Mouse (Mus musculus): ENCODE measurements around the gene Nfia. TPM values are rescaled to one million over a fixed set of nuclear protein-coding genes. Genes with fewer than 3 reads are reported as not detected.

Gene Nfia
- polyA plus RNA-seq, 1 experiment from 2014 or later = 49.2 TPM

DNA sequence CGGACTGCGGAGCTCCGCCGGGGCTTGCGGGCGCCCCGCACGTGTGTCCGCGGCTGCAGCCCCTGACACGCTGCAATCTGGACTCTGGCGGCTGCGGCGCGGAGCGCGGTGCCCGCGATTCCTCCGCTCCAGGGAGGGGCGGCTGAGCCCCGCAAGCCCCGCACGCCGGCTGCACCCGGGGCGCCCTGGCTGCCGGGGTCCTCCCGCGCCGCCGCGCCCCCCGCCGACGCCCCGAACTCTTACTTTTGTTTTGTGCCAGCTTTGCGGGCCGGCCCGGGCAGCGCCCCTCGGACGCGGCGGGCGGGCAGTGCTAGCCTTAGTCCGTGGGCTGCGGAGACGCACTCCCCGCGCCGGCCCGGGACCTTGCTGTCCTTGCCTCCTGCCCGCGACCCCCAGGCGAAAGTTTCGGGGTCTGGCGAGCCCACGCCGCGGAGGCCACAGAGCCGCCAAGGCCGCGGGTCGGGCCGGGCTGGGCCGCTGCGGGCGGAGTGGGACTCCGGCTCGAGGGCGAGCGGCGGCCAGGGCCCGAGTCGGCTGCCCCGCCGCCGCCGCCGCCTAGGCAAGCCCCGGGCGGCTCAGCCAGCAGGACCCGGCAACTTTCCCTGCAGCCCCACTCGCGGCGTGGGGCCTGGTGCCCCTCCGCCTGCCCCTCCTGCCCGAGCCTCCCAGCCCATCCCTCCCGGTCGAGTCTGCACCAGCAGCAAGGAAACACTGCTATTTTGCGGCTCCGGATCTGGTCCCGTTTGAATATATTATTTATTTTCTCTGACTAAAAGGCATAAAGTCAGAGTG lies 5.9 kb downstream of the Nfia start:
- Histone ChIP-seq H3K9ac (peak overlapping the region; percentile 93), H3K36me3 (replicated peaks; ENCODE audit: control insufficient read depth, insufficient read depth) (peaks cover 6% of the 10 kb centered on the region), H3K9me3 (ENCODE audit: control insufficient read depth, low read length) (no peaks in the 10 kb centered on the region), H3K27ac (peak overlapping the region; percentile 92), H3K27me3 (ENCODE audit: control insufficient read depth, insufficient read depth, low read length) (peaks cover 25% of the 10 kb centered on the region; the same call in 1 of the 2 replicates), H3K4me2 (replicated peaks) (peak overlapping the region; percentile 92), H3K4me1 (replicated peaks; ENCODE audit: control insufficient read depth, insufficient read depth, low read length) (0 out of 2 replicates have a peak, but pooled peaks cover 7% of the 10 kb centered on the region), H3K4me3 (replicated peaks; ENCODE audit: low read length) (peak overlapping the region; percentile 88)
- ATAC-seq (ENCODE audit: low FRiP score) (peak; percentile 5; the same call in 1 of the 2 replicates), DNase-seq (ENCODE audit: low spot score) (no peak)
- under 1% methylated on average over 86 of the region's 94 CpGs for WGBS

DNA sequence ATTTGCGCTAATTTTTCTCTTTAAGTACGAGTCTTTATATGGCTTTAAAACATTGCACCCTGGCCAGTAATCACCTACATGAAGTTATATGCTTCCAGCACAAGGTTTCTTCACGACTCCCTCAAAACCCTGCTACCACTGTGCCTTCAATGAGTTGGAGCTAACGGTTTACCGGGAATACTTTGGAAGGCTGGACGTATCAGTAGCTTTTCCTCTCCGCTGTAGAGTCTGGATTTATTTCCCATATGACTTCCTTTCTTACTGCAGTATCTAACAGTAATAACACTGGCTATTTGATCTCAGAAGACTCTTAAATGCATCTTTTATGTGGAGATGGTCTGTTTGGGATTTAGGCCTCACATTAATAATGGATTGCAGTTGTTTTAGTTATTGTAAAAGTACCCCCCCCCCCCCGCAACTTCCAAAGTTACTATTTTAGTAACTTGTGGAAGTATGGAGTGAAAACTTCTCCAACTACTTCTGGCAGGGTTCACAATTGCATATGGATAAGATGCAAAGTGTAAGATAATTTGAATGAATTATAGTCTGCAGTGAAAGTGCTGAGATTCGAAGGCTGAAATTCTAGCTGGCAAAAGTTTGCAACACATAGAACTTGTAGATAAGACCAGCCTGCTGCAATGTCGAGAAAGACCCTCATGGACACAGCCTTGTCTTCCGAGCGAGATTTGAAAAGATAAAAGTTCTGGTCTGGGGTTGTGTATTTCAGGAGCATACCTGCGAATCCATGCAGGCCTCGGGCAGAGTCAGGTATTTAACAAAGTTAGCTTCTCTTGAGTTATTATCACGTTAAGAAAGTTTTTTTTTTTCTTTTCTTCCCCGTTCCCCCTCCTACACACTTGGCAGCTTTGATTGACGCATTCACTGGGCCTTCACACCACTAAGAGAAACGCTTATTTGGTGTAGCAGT lies 6.7 kb downstream of the Nfia start:
- H3K4me2 ChIP-seq (replicated peaks) = peak overlapping the region; percentile 92
- H3K4me3 ChIP-seq (replicated peaks; ENCODE audit: low read length) = peak overlapping the region; percentile 88
- DNase-seq (ENCODE audit: low spot score) (no peak), ATAC-seq (ENCODE audit: low FRiP score) (no peak)
- WGBS = 7% methylated on average over 18 of the region's 18 CpGs
- H3K27ac ChIP-seq = peak overlapping the region; percentile 92
- H3K4me1 ChIP-seq (replicated peaks; ENCODE audit: control insufficient read depth, insufficient read depth, low read length) = 0 out of 2 replicates have a peak, but pooled peaks cover 7% of the 10 kb centered on the region
- H3K36me3 ChIP-seq (replicated peaks; ENCODE audit: control insufficient read depth, insufficient read depth) = peaks cover 11% of the 10 kb centered on the region
- peaks cover 25% of the 10 kb centered on the region; the same call in 1 of the 2 replicates for H3K27me3 ChIP-seq (ENCODE audit: control insufficient read depth, insufficient read depth, low read length)
- peak overlapping the region; percentile 93 for H3K9ac ChIP-seq
- no peaks in the 10 kb centered on the region for H3K9me3 ChIP-seq (ENCODE audit: control insufficient read depth, low read length)

GRCm38 (mm10) chr4:97780024-97780423 lies 7.5 kb downstream of the Nfia start:
- peak overlapping the region; percentile 92 for H3K4me2 ChIP-seq (replicated peaks)
- DNase-seq (ENCODE audit: low spot score) = no peak
- H3K4me3 ChIP-seq (replicated peaks; ENCODE audit: low read length) = peak overlapping the region; percentile 88
- H3K27ac ChIP-seq = peak overlapping the region; percentile 92
- 30% methylated on average over 7 of the region's 7 CpGs for WGBS
- H3K4me1 ChIP-seq (replicated peaks; ENCODE audit: control insufficient read depth, insufficient read depth, low read length) = 0 out of 2 replicates have a peak, but pooled peaks cover 9% of the 10 kb centered on the region
- peak overlapping the region; percentile 93 for H3K9ac ChIP-seq
- H3K27me3 ChIP-seq (ENCODE audit: control insufficient read depth, insufficient read depth, low read length) = peaks cover 20% of the 10 kb centered on the region; the same call in 1 of the 2 replicates
- H3K9me3 ChIP-seq (ENCODE audit: control insufficient read depth, low read length) = no peaks in the 10 kb centered on the region
- H3K36me3 ChIP-seq (replicated peaks; ENCODE audit: control insufficient read depth, insufficient read depth) = peaks cover 11% of the 10 kb centered on the region
- no peak for ATAC-seq (ENCODE audit: low FRiP score)

DNA sequence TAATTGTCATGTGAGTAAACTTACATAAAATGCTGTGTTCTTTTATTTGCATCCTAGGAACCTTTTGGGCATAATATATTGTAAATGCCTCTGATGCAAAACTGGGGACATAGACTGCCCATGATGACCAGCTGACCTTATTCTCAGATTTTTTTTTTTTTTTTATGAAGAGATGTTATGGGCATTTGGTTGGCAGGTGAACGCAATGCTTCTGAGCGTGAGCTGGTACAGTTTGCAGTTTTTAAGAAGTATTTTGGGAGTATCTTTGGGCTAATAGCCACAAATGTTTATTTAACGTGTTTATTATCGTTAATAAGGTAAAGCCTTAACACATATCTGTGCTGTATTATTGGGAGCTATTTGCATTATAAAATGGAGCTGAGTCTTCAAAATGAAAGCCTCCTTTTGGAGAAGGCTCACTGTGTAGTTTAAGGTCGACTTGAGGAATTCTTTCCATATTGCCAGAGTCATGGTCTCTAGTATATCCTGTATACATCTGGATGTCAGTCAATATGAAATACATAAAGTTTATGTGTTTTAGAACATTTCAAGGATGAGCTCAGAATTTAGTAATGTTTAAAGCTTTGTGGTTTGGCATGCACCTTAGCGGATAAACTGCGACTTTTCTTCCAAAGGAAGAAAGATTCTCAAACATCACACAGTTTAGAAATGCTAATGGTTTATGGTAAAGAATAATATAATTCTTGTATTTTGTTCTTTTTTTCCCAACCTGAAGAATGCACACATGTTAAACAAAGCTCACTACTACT lies 8.3 kb downstream of the Nfia start:
- no peak for DNase-seq (ENCODE audit: low spot score)
- Histone ChIP-seq H3K4me3 (replicated peaks; ENCODE audit: low read length) (peak overlapping the region; percentile 88), H3K9ac (peak overlapping the region; percentile 47), H3K4me1 (replicated peaks; ENCODE audit: control insufficient read depth, insufficient read depth, low read length) (0 out of 2 replicates have a peak, but pooled peaks cover 9% of the 10 kb centered on the region), H3K36me3 (replicated peaks; ENCODE audit: control insufficient read depth, insufficient read depth) (peaks cover 11% of the 10 kb centered on the region), H3K9me3 (ENCODE audit: control insufficient read depth, low read length) (no peaks in the 10 kb centered on the region), H3K4me2 (replicated peaks) (peak overlapping the region; percentile 92), H3K27me3 (ENCODE audit: control insufficient read depth, insufficient read depth, low read length) (peaks cover 12% of the 10 kb centered on the region; the same call in 1 of the 2 replicates), H3K27ac (no peak overlapping the region)
- ATAC-seq (ENCODE audit: low FRiP score) = no peak
- WGBS = 69% methylated on average over 7 of the region's 7 CpGs

DNA sequence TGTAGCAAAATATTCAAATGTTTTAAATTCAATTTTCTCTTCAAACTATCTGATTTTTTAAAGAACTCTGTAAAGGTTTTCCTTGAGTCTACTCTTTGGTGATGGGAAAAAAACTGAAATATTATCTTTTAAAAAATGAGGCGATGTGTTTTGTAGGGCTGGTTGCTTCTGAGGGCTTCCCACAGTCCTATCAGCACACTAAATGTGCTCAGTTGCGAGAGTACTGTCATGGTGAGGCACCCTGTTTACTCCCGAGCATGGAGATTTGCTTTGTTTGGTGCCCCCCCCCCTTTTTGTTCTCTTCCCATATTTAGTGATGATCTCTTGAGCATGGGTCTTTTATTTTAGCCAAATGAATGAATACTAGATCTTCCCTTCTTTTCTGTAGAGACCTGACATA lies 9.5 kb downstream of the Nfia start:
- H3K4me1 ChIP-seq (replicated peaks; ENCODE audit: control insufficient read depth, insufficient read depth, low read length) = peaks cover 9% of the 10 kb centered on the region; the same call in 1 of the 2 replicates
- no peak for ATAC-seq (ENCODE audit: low FRiP score)
- H3K27me3 ChIP-seq (ENCODE audit: control insufficient read depth, insufficient read depth, low read length) = peaks cover 8% of the 10 kb centered on the region; the same call in 1 of the 2 replicates
- no peak overlapping the region for H3K27ac ChIP-seq
- H3K36me3 ChIP-seq (replicated peaks; ENCODE audit: control insufficient read depth, insufficient read depth) = peaks cover 11% of the 10 kb centered on the region
- WGBS = 82% methylated on average over 3 of the region's 3 CpGs
- peak overlapping the region; percentile 7; the same call in 1 of the 2 replicates for H3K4me3 ChIP-seq (replicated peaks; ENCODE audit: low read length)
- DNase-seq (ENCODE audit: low spot score) = no peak
- H3K9ac ChIP-seq = peak overlapping the region; percentile 31; the same call in 1 of the 2 replicates
- peak overlapping the region; percentile 36 for H3K4me2 ChIP-seq (replicated peaks)
- H3K9me3 ChIP-seq (ENCODE audit: control insufficient read depth, low read length) = no peaks in the 10 kb centered on the region

- ATAC-seq (ENCODE audit: low FRiP score) = no peak
- Histone ChIP-seq H3K36me3 (replicated peaks; ENCODE audit: control insufficient read depth, insufficient read depth) (peaks cover 11% of the 10 kb centered on the region), H3K27me3 (ENCODE audit: control insufficient read depth, insufficient read depth, low read length) (peaks cover 8% of the 10 kb centered on the region; the same call in 1 of the 2 replicates), H3K9ac (no peak overlapping the region; the same call in 1 of the 2 replicates), H3K4me3 (replicated peaks; ENCODE audit: low read length) (no peak overlapping the region), H3K4me1 (replicated peaks; ENCODE audit: control insufficient read depth, insufficient read depth, low read length) (peaks cover 11% of the 10 kb centered on the region; the same call in 1 of the 2 replicates), H3K4me2 (replicated peaks) (peak overlapping the region; percentile 36), H3K9me3 (ENCODE audit: control insufficient read depth, low read length) (no peaks in the 10 kb centered on the region), H3K27ac (no peak overlapping the region)
- 80% methylated on average over 6 of the region's 6 CpGs for WGBS
- DNase-seq (ENCODE audit: low spot score) = no peak
Measured at GRCm38 (mm10) chr4:97782497-97782896, 10.0 kb downstream of the Nfia start.

DNA sequence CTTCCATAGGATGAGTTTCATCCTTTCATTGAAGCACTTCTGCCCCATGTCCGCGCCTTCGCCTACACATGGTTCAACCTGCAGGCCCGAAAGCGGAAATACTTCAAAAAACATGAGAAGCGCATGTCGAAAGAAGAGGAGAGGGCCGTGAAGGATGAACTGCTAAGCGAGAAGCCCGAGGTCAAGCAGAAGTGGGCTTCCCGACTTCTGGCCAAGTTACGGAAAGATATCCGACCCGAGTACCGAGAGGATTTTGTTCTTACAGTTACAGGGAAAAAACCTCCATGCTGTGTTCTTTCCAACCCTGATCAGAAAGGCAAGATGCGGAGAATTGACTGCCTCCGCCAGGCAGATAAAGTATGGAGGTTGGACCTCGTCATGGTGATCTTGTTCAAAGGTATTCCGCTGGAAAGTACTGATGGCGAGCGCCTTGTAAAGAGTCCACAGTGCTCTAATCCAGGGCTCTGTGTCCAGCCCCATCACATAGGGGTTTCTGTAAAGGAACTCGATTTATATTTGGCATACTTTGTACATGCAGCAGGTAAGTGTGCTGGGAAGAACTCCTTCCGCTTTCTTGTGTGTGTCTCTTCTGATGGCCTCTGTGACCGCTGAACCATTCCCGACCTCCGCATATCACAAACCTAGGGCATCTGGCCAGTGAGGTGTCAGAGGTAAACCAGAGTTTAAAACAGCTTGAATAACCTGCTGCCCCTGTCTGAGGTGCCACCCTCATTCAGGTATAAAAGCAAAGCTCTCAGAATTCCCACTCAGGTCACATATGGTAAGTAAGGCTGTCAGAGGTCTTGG lies 10.7 kb downstream of the Nfia start:
- Histone ChIP-seq H3K9ac (no peak overlapping the region), H3K9me3 (ENCODE audit: control insufficient read depth, low read length) (no peaks in the 10 kb centered on the region), H3K27me3 (ENCODE audit: control insufficient read depth, insufficient read depth, low read length) (peaks cover 8% of the 10 kb centered on the region; the same call in 1 of the 2 replicates), H3K36me3 (replicated peaks; ENCODE audit: control insufficient read depth, insufficient read depth) (peaks cover 11% of the 10 kb centered on the region), H3K4me3 (replicated peaks; ENCODE audit: low read length) (no peak overlapping the region), H3K27ac (no peak overlapping the region), H3K4me2 (replicated peaks) (peak overlapping the region; percentile 36; the same call in 1 of the 2 replicates), H3K4me1 (replicated peaks; ENCODE audit: control insufficient read depth, insufficient read depth, low read length) (peaks cover 13% of the 10 kb centered on the region; the same call in 1 of the 2 replicates)
- ATAC-seq (ENCODE audit: low FRiP score) (no peak), DNase-seq (ENCODE audit: low spot score) (no peak)
- 93% methylated on average over 26 of the region's 26 CpGs for WGBS

DNA sequence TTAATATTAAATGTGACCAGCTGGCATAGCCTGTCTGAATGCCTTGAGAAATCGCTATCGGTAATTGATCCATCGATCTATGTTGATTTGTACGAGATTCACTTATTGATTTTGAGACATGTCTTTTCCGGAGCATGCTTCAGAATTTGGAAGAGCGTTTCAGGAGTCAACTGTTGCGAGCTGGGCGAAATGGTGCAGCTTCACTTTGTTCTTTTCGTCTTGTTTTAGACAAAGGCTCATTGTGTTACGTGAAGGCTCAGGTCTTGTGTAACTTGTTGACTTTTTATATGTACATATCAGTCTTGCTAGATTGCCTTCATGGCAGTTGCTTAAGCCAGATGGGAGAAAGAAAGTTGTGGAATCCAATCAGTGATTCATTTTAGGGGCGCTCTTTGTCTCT lies 11.7 kb downstream of the Nfia start:
- H3K27me3 ChIP-seq (ENCODE audit: control insufficient read depth, insufficient read depth, low read length) = peaks cover 7% of the 10 kb centered on the region; the same call in 1 of the 2 replicates
- H3K9me3 ChIP-seq (ENCODE audit: control insufficient read depth, low read length) = no peaks in the 10 kb centered on the region
- 0 out of 2 replicates have a peak overlapping the region, but pooled peaks have one; percentile 9 for H3K4me2 ChIP-seq (replicated peaks)
- no peak overlapping the region for H3K9ac ChIP-seq
- H3K36me3 ChIP-seq (replicated peaks; ENCODE audit: control insufficient read depth, insufficient read depth) = peaks cover 11% of the 10 kb centered on the region
- no peak for ATAC-seq (ENCODE audit: low FRiP score)
- WGBS = 72% methylated on average over 11 of the region's 11 CpGs
- no peak overlapping the region for H3K4me3 ChIP-seq (replicated peaks; ENCODE audit: low read length)
- DNase-seq (ENCODE audit: low spot score) = no peak
- H3K4me1 ChIP-seq (replicated peaks; ENCODE audit: control insufficient read depth, insufficient read depth, low read length) = peaks cover 13% of the 10 kb centered on the region; the same call in 1 of the 2 replicates
- no peak overlapping the region for H3K27ac ChIP-seq
